Mouse (Mus musculus) intestine, embryonic 15.5 days (tissue): ENCODE measurements around the gene Pgm3. TPM values are rescaled to one million over a fixed set of nuclear protein-coding genes. Genes with fewer than 3 reads are reported as not detected.

ENCODE experiments used
- ATAC-seq: fragments of 200-750 bp; cut with Nextera tagmentation; 2 replicates; pipeline ENCODE4 v1.8.0; 2017; ENCODE audit warnings: moderate TSS enrichment, moderate library complexity
- H3K27ac ChIP-seq: fragments of 300-500 bp; sonication (generic); 2 replicates; pipeline ENCODE4 v1.5.1; 2015; ENCODE audit warnings: mild to moderate bottlenecking, inconsistent platforms
- H3K27me3 ChIP-seq: fragments of 300-500 bp; sonication (generic); replicated peaks from 2 replicates; pipeline ENCODE4 v1.6.1; 2015; ENCODE audit warnings: inconsistent platforms
- H3K36me3 ChIP-seq: fragments of 300-500 bp; sonication (generic); 2 replicates; pipeline ENCODE4 v1.6.1; 2015; ENCODE audit warnings: inconsistent platforms
- H3K4me1 ChIP-seq: fragments of 300-500 bp; sonication (generic); replicated peaks from 2 replicates; pipeline ENCODE4 v1.6.1; 2015; ENCODE audit warnings: inconsistent platforms
- H3K4me2 ChIP-seq: fragments of 300-500 bp; sonication (generic); replicated peaks from 2 replicates; pipeline ENCODE4 v1.6.1; 2015; ENCODE audit warnings: mild to moderate bottlenecking, inconsistent platforms
- H3K4me3 ChIP-seq: fragments of 300-500 bp; sonication (generic); replicated peaks from 2 replicates; pipeline ENCODE4 v1.5.1; 2015; ENCODE audit warnings: inconsistent platforms
- H3K9ac ChIP-seq: fragments of 300-500 bp; sonication (generic); 2 replicates; pipeline ENCODE4 v1.6.1; 2015; ENCODE audit warnings: inconsistent platforms
- H3K9me3 ChIP-seq: fragments of 300-500 bp; sonication (generic); 2 replicates; pipeline ENCODE4 v1.6.1; 2016; ENCODE audit warnings: inconsistent platforms
- WGBS: fragments of 180-500 bp; shearing (Covaris S2); methylation state at CpG from one replicate; pipeline ENCODE4 v1.1.7; 2015; 5-methylcytosine and 5-hydroxymethylcytosine counted together
- polyA plus RNA-seq: library from polyadenylated mRNA; unstranded; fragments of >200 nt; fragmentation: Nextera tagmentation; extraction: Ambion mirVana; gene quantifications from 2 replicates; pipeline ENCODE4 v1.2.1, GENCODE M21; 2015

Gene Pgm3
- polyA plus RNA-seq, 1 experiment from 2014 or later, result 40.6 TPM

DNA sequence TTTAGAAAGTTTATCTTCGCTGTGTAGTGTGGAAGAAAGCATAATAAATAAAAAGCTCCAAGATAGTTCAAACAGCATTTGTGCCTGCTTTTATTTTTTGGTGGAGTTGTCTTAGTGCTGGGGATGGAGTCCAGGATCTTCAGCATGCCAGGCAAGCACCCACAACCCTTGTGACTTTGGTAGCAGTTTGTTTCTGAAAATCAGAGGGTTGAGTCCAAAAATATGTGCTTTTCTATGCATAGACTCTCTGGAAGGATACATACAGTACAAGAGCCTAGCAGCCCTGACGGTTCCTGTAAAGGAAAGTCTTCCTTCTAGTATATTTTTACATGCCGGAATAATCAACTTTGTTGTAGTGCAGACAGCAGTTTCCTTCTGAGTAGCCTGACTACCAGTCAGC lies 20.9 kb downstream of the Pgm3 start:
- Histone ChIP-seq H3K9ac (no peak overlapping the region), H3K9me3 (no peaks in the 10 kb centered on the region), H3K4me2 (no peak overlapping the region), H3K27ac (no peak overlapping the region), H3K27me3 (no peaks in the 10 kb centered on the region), H3K4me3 (no peak overlapping the region), H3K36me3 (0 out of 2 replicates have a peak, but pooled peaks cover 6% of the 10 kb centered on the region), H3K4me1 (no peaks in the 10 kb centered on the region)
- WGBS, result 89% methylated on average over 3 of the region's 3 CpGs
- ATAC-seq, result no peak

- H3K36me3 ChIP-seq, result 0 out of 2 replicates have a peak, but pooled peaks cover 6% of the 10 kb centered on the region
- H3K9ac ChIP-seq, result no peak overlapping the region
- H3K27me3 ChIP-seq, result no peaks in the 10 kb centered on the region
- H3K4me3 ChIP-seq, result no peak overlapping the region
- H3K27ac ChIP-seq, result no peak overlapping the region
- no peaks in the 10 kb centered on the region for H3K4me1 ChIP-seq
- no peak overlapping the region for H3K4me2 ChIP-seq
- WGBS, result 80% methylated on average over 5 of the region's 5 CpGs
- no peak for ATAC-seq
- H3K9me3 ChIP-seq, result no peaks in the 10 kb centered on the region
Observed at GRCm38 (mm10) chr9:86549637-86550162, 21.9 kb downstream of the Pgm3 start.

GRCm38 (mm10) chr9:86544559-86544958 lies 27.1 kb downstream of the Pgm3 start:
- WGBS, result 67% methylated on average over 1 of the region's 1 CpGs
- Histone ChIP-seq H3K4me1 (no peaks in the 10 kb centered on the region), H3K36me3 (peaks cover 9% of the 10 kb centered on the region; the same call in 1 of the 2 replicates), H3K27me3 (no peaks in the 10 kb centered on the region), H3K27ac (no peak overlapping the region), H3K9me3 (no peaks in the 10 kb centered on the region), H3K4me3 (no peak overlapping the region), H3K4me2 (no peak overlapping the region), H3K9ac (no peak overlapping the region)
- no peak for ATAC-seq

- no peak overlapping the region for H3K9ac ChIP-seq
- H3K4me2 ChIP-seq, result no peak overlapping the region
- peaks cover 9% of the 10 kb centered on the region; the same call in 1 of the 2 replicates for H3K36me3 ChIP-seq
- no peak for ATAC-seq
- no peak overlapping the region for H3K4me3 ChIP-seq
- H3K27ac ChIP-seq, result no peak overlapping the region
- no peaks in the 10 kb centered on the region for H3K4me1 ChIP-seq
- no peaks in the 10 kb centered on the region for H3K9me3 ChIP-seq
- H3K27me3 ChIP-seq, result no peaks in the 10 kb centered on the region
- WGBS, result 95% methylated on average over 3 of the region's 3 CpGs
Observed at GRCm38 (mm10) chr9:86543451-86543850, 28.2 kb downstream of the Pgm3 start.

DNA sequence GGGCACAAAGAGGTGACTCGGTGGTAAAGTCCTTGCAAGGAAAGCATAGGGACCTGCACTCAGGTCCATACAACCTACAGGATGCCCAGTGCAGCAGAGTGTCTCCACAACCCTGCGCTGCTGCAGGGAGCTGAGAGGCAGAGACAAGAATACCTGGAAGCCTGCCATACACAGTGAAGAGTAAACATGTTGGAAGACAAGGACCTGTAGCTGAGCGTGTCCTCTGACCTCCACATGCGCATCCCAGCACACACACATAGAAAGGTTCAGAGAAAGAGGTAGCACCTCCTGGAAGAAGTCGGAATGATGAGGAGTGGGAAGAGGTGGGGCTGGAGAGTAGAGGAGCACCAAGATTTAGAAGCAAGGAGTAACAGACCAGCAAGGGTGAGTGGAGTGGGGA lies 37.6 kb downstream of the Pgm3 start:
- ATAC-seq, result no peak

GRCm38 (mm10) chr9:86525600-86525999 lies 46.0 kb downstream of the Pgm3 start:
- Histone ChIP-seq H3K27ac (no peak overlapping the region), H3K27me3 (no peaks in the 10 kb centered on the region), H3K4me1 (no peaks in the 10 kb centered on the region), H3K9me3 (no peaks in the 10 kb centered on the region), H3K9ac (no peak overlapping the region), H3K4me2 (no peak overlapping the region), H3K36me3 (peaks cover 5% of the 10 kb centered on the region; the same call in 1 of the 2 replicates), H3K4me3 (no peak overlapping the region)
- ATAC-seq, result no peak
- WGBS, result 58% methylated on average over 2 of the region's 2 CpGs

More for the DNA sequence above, 37.6 kb downstream of the Pgm3 start:
- Histone ChIP-seq H3K4me1 (no peaks in the 10 kb centered on the region), H3K9me3 (no peaks in the 10 kb centered on the region), H3K4me3 (no peak overlapping the region), H3K4me2 (no peak overlapping the region), H3K9ac (no peak overlapping the region), H3K27ac (no peak overlapping the region), H3K36me3 (peaks cover 9% of the 10 kb centered on the region), H3K27me3 (no peaks in the 10 kb centered on the region)
- 83% methylated on average over 5 of the region's 5 CpGs for WGBS

- Histone ChIP-seq H3K27ac (no peak overlapping the region), H3K27me3 (no peaks in the 10 kb centered on the region), H3K4me3 (no peak overlapping the region), H3K4me2 (no peak overlapping the region), H3K4me1 (no peaks in the 10 kb centered on the region), H3K9me3 (no peaks in the 10 kb centered on the region), H3K36me3 (peaks cover 9% of the 10 kb centered on the region; the same call in 1 of the 2 replicates), H3K9ac (no peak overlapping the region)
- no peak for ATAC-seq
Observed at GRCm38 (mm10) chr9:86522335-86522734, 49.3 kb downstream of the Pgm3 start.

DNA sequence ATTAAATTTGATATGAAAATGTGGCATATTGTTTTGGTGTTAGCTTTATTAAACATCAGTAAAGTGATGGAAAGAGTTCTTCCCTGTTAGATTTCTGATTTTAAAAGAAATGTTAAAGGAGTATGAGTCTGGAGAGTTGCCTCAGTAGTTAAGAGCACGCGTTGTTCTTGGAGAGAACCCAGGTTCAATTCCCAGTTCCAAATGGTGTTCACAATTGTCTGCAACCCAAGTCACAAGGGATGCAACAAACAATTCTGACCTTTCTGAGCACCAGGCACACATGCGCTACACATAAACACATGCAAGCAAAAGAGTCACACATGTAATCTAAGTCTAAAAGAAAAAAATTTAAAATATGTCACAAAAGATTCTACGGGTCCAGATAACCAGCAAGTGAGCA lies 56.8 kb downstream of the Pgm3 start:
- no peak for ATAC-seq
- H3K4me3 ChIP-seq, result no peak overlapping the region
- H3K4me2 ChIP-seq, result no peak overlapping the region
- H3K27me3 ChIP-seq, result no peaks in the 10 kb centered on the region
- H3K27ac ChIP-seq, result no peak overlapping the region
- no peaks in the 10 kb centered on the region for H3K9me3 ChIP-seq
- H3K9ac ChIP-seq, result no peak overlapping the region
- WGBS, result 94% methylated on average over 4 of the region's 4 CpGs
- H3K36me3 ChIP-seq, result peaks cover 11% of the 10 kb centered on the region; the same call in 1 of the 2 replicates
- no peaks in the 10 kb centered on the region for H3K4me1 ChIP-seq

GRCm38 (mm10) chr9:86514390-86514789 lies 57.3 kb downstream of the Pgm3 start:
- no peak overlapping the region for H3K4me2 ChIP-seq
- H3K9me3 ChIP-seq, result no peaks in the 10 kb centered on the region
- no peak overlapping the region for H3K27ac ChIP-seq
- no peak overlapping the region for H3K9ac ChIP-seq
- WGBS, result 77% methylated on average over 3 of the region's 3 CpGs
- H3K36me3 ChIP-seq, result peaks cover 11% of the 10 kb centered on the region; the same call in 1 of the 2 replicates
- no peak for ATAC-seq
- H3K4me3 ChIP-seq, result no peak overlapping the region
- H3K4me1 ChIP-seq, result no peaks in the 10 kb centered on the region
- no peaks in the 10 kb centered on the region for H3K27me3 ChIP-seq

DNA sequence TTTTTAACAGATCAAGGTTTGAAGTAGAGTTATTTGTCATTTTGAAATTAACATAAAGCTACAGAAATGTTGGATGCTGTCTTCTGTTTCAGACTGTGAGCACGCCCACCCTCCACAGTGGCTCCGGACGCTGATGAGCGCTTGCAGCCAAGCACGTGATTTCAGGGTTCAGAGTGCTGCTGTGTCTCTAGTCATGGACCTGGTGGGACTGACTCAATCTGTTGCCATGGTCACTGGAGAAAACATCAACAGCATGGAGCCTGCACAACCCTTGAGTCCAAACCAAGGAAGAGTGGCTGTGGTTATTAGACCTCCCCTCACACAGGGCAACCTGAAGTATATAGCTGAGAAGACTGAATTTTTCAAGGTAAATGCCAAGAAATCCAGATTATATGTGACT lies 57.9 kb downstream of the Pgm3 start:
- Histone ChIP-seq H3K4me2 (no peak overlapping the region), H3K36me3 (peaks cover 11% of the 10 kb centered on the region; the same call in 1 of the 2 replicates), H3K9ac (no peak overlapping the region), H3K27me3 (no peaks in the 10 kb centered on the region), H3K9me3 (no peaks in the 10 kb centered on the region), H3K27ac (no peak overlapping the region), H3K4me1 (no peaks in the 10 kb centered on the region), H3K4me3 (no peak overlapping the region)
- WGBS, result 78% methylated on average over 5 of the region's 5 CpGs
- ATAC-seq, result no peak

DNA sequence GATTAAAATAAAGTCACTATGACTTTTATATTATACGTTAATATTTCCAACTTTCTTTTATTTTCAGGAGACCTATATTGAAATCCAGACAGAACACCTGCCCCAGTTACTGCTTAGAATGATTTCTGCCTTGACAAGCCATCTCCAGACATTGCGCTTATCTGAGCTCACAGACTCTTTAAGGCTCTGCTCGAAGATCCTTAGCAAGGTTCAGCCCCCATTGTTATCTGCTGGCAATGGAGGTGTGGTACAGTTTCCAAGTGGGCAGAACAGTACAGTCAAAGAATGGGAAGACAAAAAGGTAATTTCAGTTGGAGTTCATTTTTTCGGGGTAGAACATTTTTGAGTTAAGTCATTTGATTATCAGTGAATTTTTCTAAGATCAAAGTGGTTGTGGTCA lies 64.2 kb downstream of the Pgm3 start:
- H3K9ac ChIP-seq, result no peak overlapping the region
- 91% methylated on average over 4 of the region's 4 CpGs for WGBS
- no peak overlapping the region for H3K4me3 ChIP-seq
- no peaks in the 10 kb centered on the region for H3K9me3 ChIP-seq
- no peak overlapping the region for H3K4me2 ChIP-seq
- no peaks in the 10 kb centered on the region for H3K27me3 ChIP-seq
- no peaks in the 10 kb centered on the region for H3K36me3 ChIP-seq
- H3K4me1 ChIP-seq, result no peaks in the 10 kb centered on the region
- ATAC-seq, result no peak
- no peak overlapping the region for H3K27ac ChIP-seq
